Mouse (Mus musculus): ENCODE measurements around the gene Secisbp2l. TPM values are rescaled to one million over a fixed set of nuclear protein-coding genes. Genes with fewer than 3 reads are reported as not detected.

Gene Secisbp2l
- 10 to 100 TPM; 90.8 to 92.5 TPM for total RNA-seq (2021)
- long read RNA-seq, experiment 1, full-length matches to known transcripts: 2 of 14 reads
- long read RNA-seq, experiment 1, partial matches to known transcripts: 4 of 14 reads
- long read RNA-seq, experiment 1, other reads (novel, unspliced or antisense): 8 of 14 reads
- long read RNA-seq, experiment 2, full-length matches to known transcripts: 1 of 11 reads
- long read RNA-seq, experiment 2, partial matches to known transcripts: 3 of 11 reads
- long read RNA-seq, experiment 2, other reads (novel, unspliced or antisense): 7 of 11 reads

GRCm38 (mm10) chr2:125782719-125783109 is at the start of gene Secisbp2l:
Secisbp2l (minus strand) TSS chr2:125782870.
- DNase-seq (ENCODE audit: low spot score in 2 of 2): peak; percentile 95 to 97

DNA sequence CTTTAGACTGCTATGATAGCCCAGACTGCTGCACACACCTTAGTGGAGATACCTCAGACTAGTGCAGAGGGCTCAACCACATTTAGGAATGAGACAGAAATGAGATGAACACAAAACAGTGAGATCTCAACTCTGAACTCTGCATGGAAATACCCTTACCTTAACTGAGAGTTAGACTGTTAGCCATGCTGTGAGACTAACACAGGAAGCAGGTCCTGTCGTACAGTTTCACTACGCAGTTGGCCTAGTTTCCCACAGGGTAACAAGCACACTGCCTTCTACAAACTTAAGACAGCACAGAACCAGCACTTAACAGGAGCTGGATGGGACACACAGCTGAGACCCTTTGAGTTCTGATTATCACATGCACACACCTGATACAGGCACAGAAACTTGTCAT is 47.3 kb upstream of the Secisbp2l start:
- DNase-seq (ENCODE audit: low spot score in 2 of 2): no peak

GRCm38 (mm10) chr2:125827898-125828297 is 45.2 kb upstream of the Secisbp2l start:
- DNase-seq (ENCODE audit: low spot score in 2 of 2): no peak

- DNase-seq (ENCODE audit: low spot score in 2 of 2): no peak
Observed at GRCm38 (mm10) chr2:125826201-125826600, 43.5 kb upstream of the Secisbp2l start.

DNA sequence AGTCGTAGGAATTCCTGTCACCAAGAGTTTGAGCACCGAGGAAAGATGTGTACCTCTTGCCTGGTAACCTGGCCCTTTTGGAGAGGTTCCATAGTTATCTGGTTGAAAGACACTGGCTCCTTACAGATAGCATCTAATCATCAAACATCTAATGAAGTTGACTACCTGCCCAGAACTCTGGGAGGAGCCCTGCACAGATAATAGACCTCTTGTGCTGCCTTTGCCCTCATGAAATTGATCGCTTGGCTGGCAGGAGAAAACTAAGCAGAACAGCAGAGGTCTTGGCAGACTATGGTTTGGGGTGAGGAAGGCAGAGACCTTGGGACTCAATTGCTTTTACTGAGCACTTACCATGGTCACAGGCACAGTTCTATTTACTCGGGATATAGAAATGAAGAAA is 37.7 kb upstream of the Secisbp2l start:
- no peak for DNase-seq (ENCODE audit: low spot score in 2 of 2)

DNA sequence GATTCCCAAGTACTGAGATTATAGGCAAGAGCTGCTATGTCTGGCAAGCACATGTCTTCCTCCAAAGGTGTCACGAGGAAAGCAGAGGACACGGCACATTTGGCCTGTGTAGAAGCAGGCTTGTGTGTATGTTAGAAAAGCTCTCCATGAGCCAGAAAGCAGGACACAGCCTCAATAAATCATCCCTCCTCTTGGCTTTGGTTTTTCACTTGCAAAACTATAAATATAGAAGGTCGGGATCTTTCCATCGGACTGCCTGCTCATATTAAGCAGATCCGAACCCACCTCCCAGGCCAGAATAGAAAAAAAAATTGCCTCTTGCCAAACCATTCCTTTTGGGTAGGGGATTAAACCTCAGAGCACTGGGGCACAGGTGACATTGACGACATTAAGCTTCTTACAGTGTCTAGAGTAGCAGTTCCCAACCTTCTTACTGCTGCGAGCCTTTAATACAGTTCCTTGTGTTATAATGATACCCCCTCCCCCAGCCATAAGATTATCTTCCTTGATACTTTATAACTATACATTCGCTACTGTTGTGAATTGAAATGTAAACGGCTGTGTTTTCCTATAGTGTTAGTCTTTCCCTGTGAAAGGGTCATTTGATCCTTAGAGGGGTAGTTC is 31.4 kb upstream of the Secisbp2l start:
- DNase-seq (ENCODE audit: low spot score in 2 of 2): no peak

- DNase-seq (ENCODE audit: low spot score in 2 of 2): peak in 1 of 2 experiments; percentile 24
Observed at GRCm38 (mm10) chr2:125811332-125811731, 28.7 kb upstream of the Secisbp2l start.

- peak; percentile 53 to 58 for DNase-seq (ENCODE audit: low spot score in 2 of 2)
Observed at GRCm38 (mm10) chr2:125809551-125809950, 26.9 kb upstream of the Secisbp2l start.

DNA sequence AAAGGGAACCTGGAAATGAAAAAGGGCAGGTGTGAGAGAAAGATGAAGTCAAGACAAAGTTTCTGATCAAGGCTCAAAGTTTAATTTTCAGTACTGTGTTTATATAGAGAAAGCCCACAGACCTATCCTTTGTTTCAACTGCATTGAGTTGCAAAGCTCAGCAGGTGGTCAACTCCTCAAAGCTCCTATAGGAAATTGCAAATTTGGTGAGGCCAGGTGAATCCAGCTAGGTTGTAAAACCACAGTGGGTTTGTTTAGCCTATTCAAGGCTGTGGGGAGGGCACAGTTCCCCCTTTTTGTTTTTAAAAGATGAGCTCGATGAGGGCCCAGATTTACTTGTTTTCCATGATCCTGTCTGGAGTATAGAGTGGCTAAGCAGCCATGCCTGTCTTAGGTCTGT is 23.2 kb upstream of the Secisbp2l start:
- no peak for DNase-seq (ENCODE audit: low spot score in 2 of 2)

- DNase-seq (ENCODE audit: low spot score in 2 of 2): no peak
Observed at GRCm38 (mm10) chr2:125801947-125802346, 19.3 kb upstream of the Secisbp2l start.

DNA sequence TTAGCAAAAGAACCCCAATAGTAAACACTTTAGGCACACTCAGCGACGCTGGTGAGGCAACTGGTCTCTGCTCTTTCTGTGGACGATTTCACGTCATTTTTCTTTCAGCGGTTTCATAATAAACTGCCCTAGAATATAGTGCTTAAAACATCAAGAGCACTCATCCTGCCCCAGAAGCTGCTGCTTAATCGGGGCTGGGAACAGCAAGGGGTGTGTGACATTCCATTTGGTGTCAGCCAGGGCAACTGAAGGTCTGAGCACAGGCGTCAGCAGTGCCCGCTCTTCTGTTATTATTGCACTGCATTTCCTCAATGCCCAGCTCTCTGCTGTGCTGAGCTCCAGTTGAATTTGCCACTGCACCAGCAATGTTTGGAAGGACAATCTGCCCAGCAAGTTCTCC is 18.4 kb upstream of the Secisbp2l start:
- no peak for DNase-seq (ENCODE audit: low spot score in 2 of 2)

DNA sequence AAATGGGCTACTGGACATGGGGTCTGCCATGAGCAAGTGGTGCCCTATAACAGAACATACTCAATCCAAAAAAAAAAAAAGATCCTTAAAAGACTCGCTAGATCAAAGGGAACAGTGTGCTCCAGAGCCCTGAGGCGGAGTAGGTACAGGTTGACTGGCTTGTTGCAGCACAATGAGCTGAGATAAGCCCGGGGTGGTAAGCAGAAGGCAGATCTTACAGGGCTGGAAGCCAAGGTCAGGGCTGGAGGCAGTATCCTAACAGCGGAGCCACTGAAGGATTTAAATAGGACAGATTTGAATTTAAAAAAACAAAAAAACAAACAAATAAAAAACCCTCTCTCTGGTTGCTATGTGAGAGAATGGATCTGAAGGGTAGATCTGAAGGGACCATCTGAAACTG is 17.8 kb upstream of the Secisbp2l start:
- DNase-seq (ENCODE audit: low spot score in 2 of 2): no peak

DNA sequence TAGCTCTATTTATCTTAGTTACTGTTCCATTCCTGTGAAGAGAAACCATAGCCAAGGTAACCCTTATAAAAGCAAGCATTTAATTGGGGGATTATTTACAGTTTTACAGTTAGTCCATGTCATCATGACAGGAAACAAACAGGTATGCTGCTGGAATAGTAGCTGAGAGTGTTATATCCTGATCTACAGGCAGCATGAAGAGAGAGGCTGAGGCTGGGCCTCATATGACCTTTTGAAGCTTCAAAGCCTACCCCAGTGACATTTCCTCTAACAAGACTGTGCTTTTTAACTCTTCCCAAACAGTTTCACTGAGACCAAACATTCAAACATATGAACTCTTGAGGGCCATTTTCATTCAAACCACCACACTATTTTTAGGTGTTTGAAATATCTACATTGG is 15.2 kb upstream of the Secisbp2l start:
- no peak for DNase-seq (ENCODE audit: low spot score in 2 of 2)

DNA sequence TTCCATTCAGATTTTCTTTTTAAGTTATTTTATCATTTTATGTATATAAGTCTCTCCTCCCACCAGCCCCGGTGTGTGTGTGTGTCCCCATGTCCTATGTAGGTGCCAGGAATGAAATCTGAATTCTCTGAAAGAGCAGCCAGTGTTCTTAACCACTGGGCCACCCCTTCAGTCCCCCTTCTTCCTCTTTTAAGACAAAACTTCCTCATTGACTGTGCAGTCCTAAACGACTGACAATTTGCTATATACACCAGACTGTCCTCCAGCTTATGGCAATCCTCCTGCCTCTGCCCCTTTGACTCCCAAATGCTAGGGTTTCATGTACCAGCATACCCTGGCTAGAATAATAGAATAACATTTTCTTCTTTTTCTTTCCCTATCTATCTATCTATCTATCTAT is 12.4 kb upstream of the Secisbp2l start:
- DNase-seq (ENCODE audit: low spot score in 2 of 2): no peak

DNA sequence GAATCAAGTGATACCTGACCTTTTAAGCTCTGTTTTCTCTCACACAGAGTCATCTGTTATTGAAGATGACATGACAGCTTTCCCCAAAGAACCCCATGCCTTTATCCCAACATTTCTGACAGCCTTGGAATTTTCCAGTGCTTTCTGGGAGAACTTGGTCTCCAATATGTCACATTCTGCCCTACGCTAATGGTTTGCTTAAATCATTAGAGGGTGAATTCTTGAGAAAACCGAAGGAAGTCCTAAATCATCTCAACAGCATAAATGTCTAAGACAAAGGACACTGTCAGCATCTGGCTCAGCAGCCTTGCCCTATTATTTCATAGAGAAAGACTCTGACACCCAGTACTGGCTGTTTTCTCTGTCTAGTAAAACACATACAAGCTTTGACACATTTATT is 11.5 kb upstream of the Secisbp2l start:
- DNase-seq (ENCODE audit: low spot score in 2 of 2): no peak

- no peak for DNase-seq (ENCODE audit: low spot score in 2 of 2)
Observed at GRCm38 (mm10) chr2:125792879-125793261, 10.2 kb upstream of the Secisbp2l start.

DNA sequence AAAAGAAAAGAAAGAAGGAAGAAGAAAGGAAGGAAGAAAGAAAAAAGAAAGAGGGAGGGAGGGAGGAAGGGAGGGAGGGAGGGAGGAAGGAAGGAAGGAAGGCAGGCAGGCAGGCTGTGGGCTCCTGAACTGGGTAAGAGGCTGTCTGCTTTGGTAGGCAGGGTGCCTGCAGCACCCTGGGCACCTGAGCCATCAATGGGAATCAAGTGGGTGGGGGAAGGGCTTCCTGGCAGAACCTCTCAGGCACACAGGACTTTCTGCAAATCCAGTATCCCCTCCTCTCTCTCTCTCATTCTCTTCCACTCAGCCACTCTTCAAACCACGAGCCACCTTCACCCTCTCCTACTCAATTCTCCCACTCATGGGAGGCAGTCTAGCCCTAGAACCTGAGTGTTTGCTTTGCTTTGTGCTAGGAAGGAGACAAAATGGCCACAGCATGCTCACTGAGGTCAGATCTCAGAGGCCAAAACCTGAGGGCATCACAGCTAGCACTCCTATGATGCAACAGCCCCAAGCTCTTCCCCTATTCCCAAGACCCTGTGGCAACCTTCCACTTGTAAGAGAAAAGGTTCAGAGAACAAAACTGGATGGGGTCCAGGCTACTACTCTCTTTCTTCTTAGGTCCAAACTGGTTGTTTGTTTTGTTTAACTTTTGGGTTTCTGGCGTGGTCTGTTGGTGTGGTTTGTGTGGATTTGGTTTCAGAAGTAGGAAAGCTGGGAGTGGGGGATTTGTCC is 9.6 kb upstream of the Secisbp2l start:
- DNase-seq (ENCODE audit: low spot score in 2 of 2): no peak

- DNase-seq (ENCODE audit: low spot score in 2 of 2): no peak
Observed at GRCm38 (mm10) chr2:125791485-125791885, 8.8 kb upstream of the Secisbp2l start.

DNA sequence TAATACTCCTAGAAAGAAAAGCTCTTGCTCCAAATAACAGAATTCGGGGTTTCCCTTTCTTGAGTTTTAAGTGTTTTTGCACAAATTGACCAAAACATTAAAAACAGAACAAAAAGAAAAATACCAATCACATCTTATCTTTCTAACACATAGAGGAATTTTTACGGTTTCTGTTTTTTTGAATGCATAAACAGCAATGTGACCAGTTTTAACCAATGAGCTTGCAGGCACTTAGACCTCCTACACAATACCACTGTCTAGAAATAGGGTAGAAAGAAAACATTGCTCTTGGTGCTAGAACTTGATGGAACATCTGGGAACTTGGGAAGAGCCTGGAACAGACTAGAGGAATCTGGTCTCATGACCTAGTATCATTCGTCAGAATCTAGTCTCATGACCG is 7.6 kb upstream of the Secisbp2l start:
- no peak for DNase-seq (ENCODE audit: low spot score in 2 of 2)

DNA sequence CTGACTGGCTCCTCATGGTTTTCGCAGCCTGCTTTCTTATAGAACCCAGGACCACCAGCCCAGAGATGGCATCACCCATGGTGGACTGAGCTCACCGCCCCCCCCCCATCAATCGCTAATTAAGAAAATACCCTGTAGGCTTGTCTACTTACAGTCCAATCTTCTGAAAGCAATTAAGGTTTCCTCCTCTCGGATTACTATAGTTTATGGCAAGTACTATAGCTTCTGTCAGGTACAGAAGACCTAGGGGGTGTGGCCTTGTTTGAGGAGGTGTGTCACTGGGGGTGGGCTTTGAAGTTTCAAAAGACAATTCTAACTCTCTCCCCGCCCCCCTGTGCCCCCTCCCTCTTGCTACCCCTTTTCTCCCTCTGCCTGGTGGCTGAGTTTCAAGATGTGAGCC is 6.6 kb upstream of the Secisbp2l start:
- no peak for DNase-seq (ENCODE audit: low spot score in 2 of 2)

- no peak for DNase-seq (ENCODE audit: low spot score in 2 of 2)
Observed at GRCm38 (mm10) chr2:125788785-125789184, 6.1 kb upstream of the Secisbp2l start.

- no peak for DNase-seq (ENCODE audit: low spot score in 2 of 2)
Observed at GRCm38 (mm10) chr2:125788351-125788750, 5.7 kb upstream of the Secisbp2l start.
